Mouse (Mus musculus) hindbrain, embryonic 15.5 days (tissue): ENCODE data around the gene B9d1. TPM values are rescaled to one million over a fixed set of nuclear protein-coding genes. Genes with fewer than 3 reads are reported as not detected.

Experiments
- ATAC-seq: fragments of 200-750 bp; cut with Nextera tagmentation; 2 replicates; pipeline ENCODE4 v1.8.0; 2017; ENCODE audit warnings: low read depth, moderate number of reproducible peaks, moderate TSS enrichment; ENCODE audit not compliant: low FRiP score
- H3K27ac ChIP-seq: fragments of 300-500 bp; sonication (generic); replicated peaks from 2 replicates; pipeline ENCODE4 v1.5.1; 2015; ENCODE audit warnings: mild to moderate bottlenecking, inconsistent platforms
- H3K27me3 ChIP-seq: fragments of 300-500 bp; sonication (generic); 2 replicates; pipeline ENCODE4 v1.6.1; 2015; ENCODE audit warnings: control low read depth, inconsistent platforms
- H3K36me3 ChIP-seq: fragments of 300-500 bp; sonication (generic); 2 replicates; pipeline ENCODE4 v1.6.1; 2015; ENCODE audit warnings: control low read depth, inconsistent platforms
- H3K4me1 ChIP-seq: fragments of 300-500 bp; sonication (generic); replicated peaks from 2 replicates; pipeline ENCODE4 v1.6.1; 2015; ENCODE audit warnings: control low read depth, inconsistent platforms
- H3K4me2 ChIP-seq: fragments of 300-500 bp; sonication (generic); 2 replicates; pipeline ENCODE4 v1.6.1; 2015; ENCODE audit warnings: moderate library complexity, mild to moderate bottlenecking, inconsistent platforms
- H3K4me3 ChIP-seq: fragments of 300-500 bp; sonication (generic); 2 replicates; pipeline ENCODE4 v1.5.1; 2015; ENCODE audit warnings: mild to moderate bottlenecking, inconsistent platforms
- H3K9ac ChIP-seq: fragments of 300-500 bp; sonication (generic); 2 replicates; pipeline ENCODE4 v1.6.1; 2015; ENCODE audit warnings: inconsistent platforms
- H3K9me3 ChIP-seq: fragments of 300-500 bp; sonication (generic); 2 replicates; pipeline ENCODE4 v1.6.1; 2016; ENCODE audit warnings: control low read depth, inconsistent platforms
- WGBS: fragments of 180-500 bp; shearing (Covaris S2); methylation state at CpG from one replicate; pipeline ENCODE4 v1.1.7; 2015; 5-methylcytosine and 5-hydroxymethylcytosine counted together
- polyA plus RNA-seq: library from polyadenylated mRNA; unstranded; fragments of >200 nt; fragmentation: Nextera tagmentation; extraction: Ambion mirVana; gene quantifications from 2 replicates; pipeline ENCODE4 v1.2.1, GENCODE M21; 2015

B9d1 gene
- polyA plus RNA-seq, 1 experiment from 2014 or later = 34.9 TPM

DNA sequence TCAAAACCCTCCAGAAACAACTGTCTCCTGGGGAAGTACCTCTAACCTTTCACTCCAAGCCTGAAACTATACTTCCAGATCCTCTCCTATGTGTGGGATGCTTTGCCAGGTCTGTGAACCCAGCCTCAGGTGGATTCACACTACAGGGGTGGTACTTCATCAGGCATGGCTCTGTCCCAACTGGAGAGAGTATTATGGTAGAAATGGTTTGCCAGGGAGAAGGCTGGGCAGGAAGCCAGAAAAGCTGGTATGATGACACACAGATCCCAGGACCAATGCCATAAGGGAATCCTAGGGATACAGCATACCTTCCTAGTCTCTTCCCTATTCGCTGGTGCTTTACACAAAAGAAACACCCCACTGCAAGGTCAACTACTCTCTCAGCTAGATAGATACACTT is 21.9 kb downstream of the B9d1 start:
- Histone ChIP-seq H3K36me3 (0 out of 2 replicates have a peak, but pooled peaks cover 6% of the 10 kb centered on the region), H3K9me3 (no peaks in the 10 kb centered on the region), H3K4me1 (peaks cover 12% of the 10 kb centered on the region), H3K4me2 (no peak overlapping the region), H3K27me3 (no peaks in the 10 kb centered on the region), H3K4me3 (no peak overlapping the region), H3K9ac (no peak overlapping the region), H3K27ac (no peak overlapping the region)
- no peak for ATAC-seq
- WGBS = 72% methylated on average over 1 of the region's 1 CpGs

DNA sequence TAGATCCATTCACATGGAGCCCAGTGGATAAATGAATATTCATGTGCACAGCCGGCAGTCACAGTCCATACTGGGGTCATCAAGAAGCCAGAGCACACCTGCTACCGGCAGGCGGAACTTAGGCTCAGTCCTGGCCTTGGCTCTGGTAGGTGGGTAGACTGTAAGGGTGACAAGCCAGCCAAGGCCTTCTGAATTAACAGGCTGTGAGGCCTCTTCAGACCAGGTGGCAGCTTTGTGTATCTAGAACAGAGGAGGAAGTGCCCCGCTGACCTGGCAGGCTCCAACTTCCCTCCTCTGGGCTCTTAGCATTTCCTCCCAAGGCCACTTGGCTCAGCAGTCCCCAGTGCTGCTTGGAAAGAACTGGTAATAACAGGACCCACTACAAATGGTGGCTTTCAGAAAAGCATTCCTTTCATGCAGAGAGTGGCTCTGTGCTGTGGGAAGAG is 24.3 kb downstream of the B9d1 start:
- 13% methylated on average over 4 of the region's 4 CpGs for WGBS
- Histone ChIP-seq H3K4me2 (no peak overlapping the region), H3K36me3 (no peaks in the 10 kb centered on the region), H3K9me3 (no peaks in the 10 kb centered on the region), H3K4me1 (peaks cover 12% of the 10 kb centered on the region), H3K27ac (peak overlapping the region; percentile 2), H3K9ac (no peak overlapping the region), H3K27me3 (no peaks in the 10 kb centered on the region), H3K4me3 (no peak overlapping the region)
- ATAC-seq = peak; percentile 80

DNA sequence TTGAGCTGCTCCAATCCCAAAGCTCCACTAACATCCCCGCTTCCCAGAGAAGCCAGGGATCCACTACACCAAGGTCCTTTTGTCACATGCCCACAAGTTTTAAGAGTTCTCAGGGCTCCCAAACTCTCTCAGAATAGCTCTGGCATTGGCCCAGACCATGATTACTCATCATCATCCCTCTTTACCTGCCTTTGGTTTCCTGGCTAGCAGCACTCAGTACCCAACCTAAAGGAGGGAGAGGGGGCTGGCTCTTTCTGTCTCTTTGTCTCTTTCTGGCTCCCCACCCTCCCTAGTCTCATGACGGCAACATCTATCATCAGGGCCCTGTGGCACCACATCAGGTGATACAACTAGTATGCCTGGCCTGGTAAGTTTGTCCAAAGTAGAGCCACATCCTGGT is 27.9 kb downstream of the B9d1 start:
- H3K4me3 ChIP-seq = no peak overlapping the region
- no peaks in the 10 kb centered on the region for H3K27me3 ChIP-seq
- no peaks in the 10 kb centered on the region for H3K9me3 ChIP-seq
- 90% methylated on average over 2 of the region's 2 CpGs for WGBS
- H3K27ac ChIP-seq = no peak overlapping the region
- H3K4me1 ChIP-seq = peaks cover 12% of the 10 kb centered on the region
- no peak overlapping the region for H3K4me2 ChIP-seq
- no peak for ATAC-seq
- no peaks in the 10 kb centered on the region for H3K36me3 ChIP-seq
- no peak overlapping the region for H3K9ac ChIP-seq

DNA sequence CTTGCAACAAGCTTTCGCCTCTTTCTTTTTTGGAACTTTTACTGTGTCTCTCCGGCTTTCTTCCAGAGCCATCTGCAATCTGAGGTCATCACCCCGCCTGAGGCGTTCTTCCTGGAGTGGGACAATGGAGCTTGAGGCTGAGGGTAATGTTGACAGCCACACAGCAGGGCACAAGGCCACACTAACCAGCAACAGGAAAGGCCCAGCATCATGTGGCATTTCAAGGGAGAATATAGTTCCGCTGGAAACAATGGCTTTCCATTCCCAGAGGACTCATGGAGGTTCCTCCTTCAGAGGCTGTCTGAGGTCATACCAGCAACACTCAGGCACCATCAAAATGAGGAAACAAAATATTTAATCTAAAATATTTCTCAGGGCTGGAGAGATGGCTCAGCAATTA is 28.6 kb downstream of the B9d1 start:
- WGBS = 67% methylated on average over 5 of the region's 5 CpGs
- H3K27me3 ChIP-seq = no peaks in the 10 kb centered on the region
- no peaks in the 10 kb centered on the region for H3K36me3 ChIP-seq
- H3K4me3 ChIP-seq = no peak overlapping the region
- no peak for ATAC-seq
- no peak overlapping the region for H3K9ac ChIP-seq
- no peak overlapping the region for H3K4me2 ChIP-seq
- no peak overlapping the region for H3K27ac ChIP-seq
- peaks cover 11% of the 10 kb centered on the region for H3K4me1 ChIP-seq
- H3K9me3 ChIP-seq = no peaks in the 10 kb centered on the region

DNA sequence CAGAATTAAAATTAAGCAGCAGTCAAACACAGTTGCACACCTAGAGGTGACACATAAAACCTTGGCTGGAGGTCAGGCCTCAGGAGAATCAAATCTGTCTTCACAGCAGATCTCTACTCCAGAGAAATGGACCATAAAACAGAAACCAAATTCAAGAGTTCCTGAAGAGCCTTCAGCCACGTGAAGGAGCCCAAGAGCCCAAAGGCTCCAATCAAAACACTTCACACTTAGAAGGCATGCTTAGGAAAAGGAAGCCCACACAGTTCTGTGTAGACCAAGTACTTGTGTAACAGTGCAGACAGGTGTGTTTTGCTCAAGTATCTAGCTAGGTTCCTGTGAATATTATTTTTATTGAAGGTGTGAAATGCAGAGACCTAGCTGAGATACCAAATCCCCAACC is 30.6 kb downstream of the B9d1 start:
- Histone ChIP-seq H3K36me3 (peaks cover 8% of the 10 kb centered on the region; the same call in 1 of the 2 replicates), H3K4me1 (no peaks in the 10 kb centered on the region), H3K4me2 (no peak overlapping the region), H3K9ac (no peak overlapping the region), H3K27ac (no peak overlapping the region), H3K4me3 (no peak overlapping the region), H3K9me3 (no peaks in the 10 kb centered on the region), H3K27me3 (no peaks in the 10 kb centered on the region)
- WGBS = 74% methylated on average over 1 of the region's 1 CpGs
- no peak for ATAC-seq

DNA sequence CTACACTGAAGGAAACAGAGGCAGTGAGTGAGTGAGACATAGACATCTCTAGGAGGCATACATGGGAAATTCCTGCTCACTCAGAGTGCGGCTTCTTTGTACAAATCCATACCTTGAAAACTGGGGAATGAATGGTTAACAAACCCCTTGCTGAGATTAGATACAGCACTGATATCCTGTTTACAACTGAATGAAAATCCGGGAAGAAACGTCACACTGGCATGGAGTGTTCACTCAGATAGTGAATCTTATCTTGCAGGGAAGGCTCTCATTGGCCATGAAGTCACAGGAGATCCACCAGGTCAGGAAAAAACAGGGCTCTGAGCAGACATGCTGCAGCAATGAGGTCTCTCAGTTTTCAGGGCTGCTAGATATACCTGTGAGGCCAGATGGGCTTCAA is 32.0 kb downstream of the B9d1 start:
- no peak overlapping the region for H3K4me3 ChIP-seq
- H3K27ac ChIP-seq = no peak overlapping the region
- H3K9ac ChIP-seq = no peak overlapping the region
- H3K4me1 ChIP-seq = no peaks in the 10 kb centered on the region
- no peak overlapping the region for H3K4me2 ChIP-seq
- H3K27me3 ChIP-seq = no peaks in the 10 kb centered on the region
- no peaks in the 10 kb centered on the region for H3K9me3 ChIP-seq
- ATAC-seq = no peak
- peaks cover 8% of the 10 kb centered on the region; the same call in 1 of the 2 replicates for H3K36me3 ChIP-seq
- WGBS = 78% methylated on average over 3 of the region's 3 CpGs

DNA sequence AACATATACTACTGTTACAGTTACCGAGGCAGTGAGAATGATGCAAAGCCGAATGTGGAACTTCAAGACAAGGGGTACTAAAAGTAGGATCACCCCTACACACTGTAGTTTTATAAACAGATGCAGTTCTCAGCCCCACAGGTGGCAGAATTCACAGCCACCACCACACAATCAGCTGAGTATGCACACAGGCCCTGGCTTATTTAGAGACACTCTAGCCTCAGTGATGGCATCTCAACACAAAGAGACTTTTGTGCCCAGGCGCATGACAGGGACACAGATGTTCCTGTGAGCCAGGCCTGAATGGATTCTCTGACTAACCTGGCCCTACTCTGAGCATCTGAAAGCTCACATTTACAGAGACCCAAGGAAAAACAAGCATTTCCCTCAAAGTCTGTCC is 32.4 kb downstream of the B9d1 start:
- Histone ChIP-seq H3K27ac (no peak overlapping the region), H3K36me3 (peaks cover 8% of the 10 kb centered on the region; the same call in 1 of the 2 replicates), H3K9ac (no peak overlapping the region), H3K27me3 (no peaks in the 10 kb centered on the region), H3K4me2 (no peak overlapping the region), H3K4me3 (no peak overlapping the region), H3K9me3 (no peaks in the 10 kb centered on the region), H3K4me1 (no peaks in the 10 kb centered on the region)
- 88% methylated on average over 3 of the region's 3 CpGs for WGBS
- ATAC-seq = 0 out of 2 replicates have a peak, but pooled peaks have one; percentile 15

DNA sequence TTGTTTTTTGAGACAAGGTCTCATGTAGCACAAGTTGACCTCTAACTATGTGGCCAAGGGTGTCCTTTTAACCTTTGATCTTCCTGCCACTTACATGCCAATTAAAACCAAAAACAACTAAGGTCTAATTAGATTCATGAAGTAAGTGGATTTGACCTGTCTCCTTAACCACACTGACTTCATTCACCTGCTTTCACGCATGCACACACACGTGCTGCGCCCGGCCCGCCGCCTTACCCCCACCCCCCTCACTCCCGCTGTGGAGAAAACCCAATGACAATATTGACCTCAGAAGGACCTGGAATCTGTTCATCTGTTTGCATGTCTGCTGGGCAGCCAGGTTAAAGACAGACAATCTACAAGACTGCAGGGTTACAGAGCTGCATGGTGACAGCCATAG is 35.7 kb downstream of the B9d1 start:
- H3K4me3 ChIP-seq = no peak overlapping the region
- no peaks in the 10 kb centered on the region for H3K4me1 ChIP-seq
- no peak overlapping the region for H3K9ac ChIP-seq
- H3K4me2 ChIP-seq = no peak overlapping the region
- H3K27ac ChIP-seq = no peak overlapping the region
- 91% methylated on average over 7 of the region's 7 CpGs for WGBS
- peaks cover 21% of the 10 kb centered on the region for H3K36me3 ChIP-seq
- ATAC-seq = no peak
- no peaks in the 10 kb centered on the region for H3K27me3 ChIP-seq
- no peaks in the 10 kb centered on the region for H3K9me3 ChIP-seq

DNA sequence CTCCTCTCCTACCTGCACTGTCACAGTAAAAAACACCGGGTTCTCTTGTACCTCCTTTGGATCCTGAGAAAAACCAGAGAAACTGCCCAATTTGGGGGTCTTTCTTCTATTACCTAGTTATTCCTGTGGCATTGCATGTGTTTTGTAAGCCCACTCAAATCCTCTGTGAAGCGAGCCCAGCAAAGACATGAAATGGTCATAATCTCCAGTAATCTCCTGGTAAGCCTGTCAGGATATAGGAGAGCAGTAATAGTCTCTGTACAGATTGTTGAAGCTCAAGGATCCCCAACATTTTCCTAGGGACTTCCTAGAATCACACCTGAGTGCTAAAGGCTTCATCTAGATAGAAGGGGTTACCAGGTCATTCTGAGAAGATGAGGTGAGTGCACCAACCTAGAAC is 36.2 kb downstream of the B9d1 start:
- Histone ChIP-seq H3K36me3 (peaks cover 26% of the 10 kb centered on the region), H3K9ac (no peak overlapping the region), H3K4me1 (no peaks in the 10 kb centered on the region), H3K4me3 (no peak overlapping the region), H3K27ac (no peak overlapping the region), H3K27me3 (no peaks in the 10 kb centered on the region), H3K9me3 (no peaks in the 10 kb centered on the region), H3K4me2 (no peak overlapping the region)
- WGBS = 92% methylated on average over 2 of the region's 2 CpGs
- ATAC-seq = no peak

DNA sequence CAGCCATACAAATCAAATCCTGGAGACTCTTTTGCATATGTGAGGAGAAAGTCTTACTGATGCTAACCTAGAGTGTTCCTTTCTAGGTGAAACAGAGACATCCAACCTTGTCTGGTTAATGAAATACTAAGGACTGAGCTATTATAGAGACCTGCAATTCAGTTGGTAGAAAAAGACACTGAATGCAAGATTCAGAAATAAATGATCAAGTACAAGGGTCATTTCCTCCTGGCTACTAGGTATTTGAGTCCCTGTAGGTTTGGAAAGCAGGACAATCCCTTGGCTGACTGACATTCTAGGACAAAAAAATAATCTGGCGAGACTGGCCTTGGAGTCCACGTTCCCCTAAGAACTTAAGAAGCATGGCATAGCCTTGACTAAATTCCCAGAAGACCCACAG is 40.6 kb downstream of the B9d1 start:
- H3K9me3 ChIP-seq = no peaks in the 10 kb centered on the region
- H3K4me1 ChIP-seq = no peaks in the 10 kb centered on the region
- no peak overlapping the region for H3K9ac ChIP-seq
- peaks cover 24% of the 10 kb centered on the region for H3K36me3 ChIP-seq
- no peak for ATAC-seq
- 91% methylated on average over 2 of the region's 2 CpGs for whole genome bisulfite sequencing
- H3K4me3 ChIP-seq = no peak overlapping the region
- H3K4me2 ChIP-seq = no peak overlapping the region
- H3K27me3 ChIP-seq = no peaks in the 10 kb centered on the region
- no peak overlapping the region for H3K27ac ChIP-seq

DNA sequence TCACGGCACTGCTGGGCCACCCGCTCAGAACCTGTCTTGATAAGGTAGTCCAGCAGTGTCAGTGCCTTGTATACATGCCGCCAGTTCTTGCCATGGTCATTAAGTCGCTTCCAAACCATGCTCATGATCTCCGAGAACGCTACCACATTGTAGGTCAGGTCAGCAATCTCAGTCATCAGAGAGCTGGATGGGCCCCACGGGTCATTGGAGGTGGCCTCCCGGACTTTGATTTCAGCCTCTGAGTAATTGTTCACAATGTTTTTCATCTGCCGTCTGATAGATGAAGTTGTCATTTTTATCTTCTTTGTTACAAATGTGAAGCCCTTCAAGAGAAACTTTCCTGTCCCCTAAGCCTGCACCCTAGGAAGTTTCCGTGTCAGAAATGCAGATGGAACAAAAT is 41.5 kb downstream of the B9d1 start:
- Histone ChIP-seq H3K36me3 (peaks cover 24% of the 10 kb centered on the region), H3K27me3 (no peaks in the 10 kb centered on the region), H3K4me3 (no peak overlapping the region), H3K9ac (no peak overlapping the region), H3K9me3 (no peaks in the 10 kb centered on the region), H3K4me1 (0 out of 2 replicates have a peak, but pooled peaks cover 3% of the 10 kb centered on the region), H3K4me2 (no peak overlapping the region), H3K27ac (no peak overlapping the region)
- WGBS = 87% methylated on average over 10 of the region's 10 CpGs
- no peak for ATAC-seq

DNA sequence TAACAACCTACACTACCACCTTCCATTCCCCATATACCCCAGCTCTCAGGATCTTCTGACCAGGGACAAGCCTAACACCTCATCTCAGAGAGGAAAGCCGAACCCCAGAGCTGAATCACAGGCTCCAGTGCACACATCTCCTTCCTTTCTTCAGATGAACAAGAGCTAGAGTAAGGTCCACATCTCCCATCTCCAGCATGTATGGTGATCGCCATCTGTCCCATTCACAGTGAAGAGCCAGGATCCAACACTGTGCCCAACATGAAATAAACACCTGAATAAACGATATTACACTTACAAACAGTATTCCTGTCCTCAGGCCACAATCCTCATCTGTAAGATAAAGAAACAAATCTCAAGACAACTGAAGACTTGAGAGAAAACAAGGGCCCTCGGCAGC is 42.8 kb downstream of the B9d1 start:
- 92% methylated on average over 4 of the region's 4 CpGs for WGBS
- Histone ChIP-seq H3K4me1 (0 out of 2 replicates have a peak, but pooled peaks cover 3% of the 10 kb centered on the region), H3K9ac (no peak overlapping the region), H3K9me3 (no peaks in the 10 kb centered on the region), H3K27ac (no peak overlapping the region), H3K36me3 (peaks cover 24% of the 10 kb centered on the region), H3K27me3 (no peaks in the 10 kb centered on the region), H3K4me3 (no peak overlapping the region), H3K4me2 (no peak overlapping the region)
- ATAC-seq = no peak

DNA sequence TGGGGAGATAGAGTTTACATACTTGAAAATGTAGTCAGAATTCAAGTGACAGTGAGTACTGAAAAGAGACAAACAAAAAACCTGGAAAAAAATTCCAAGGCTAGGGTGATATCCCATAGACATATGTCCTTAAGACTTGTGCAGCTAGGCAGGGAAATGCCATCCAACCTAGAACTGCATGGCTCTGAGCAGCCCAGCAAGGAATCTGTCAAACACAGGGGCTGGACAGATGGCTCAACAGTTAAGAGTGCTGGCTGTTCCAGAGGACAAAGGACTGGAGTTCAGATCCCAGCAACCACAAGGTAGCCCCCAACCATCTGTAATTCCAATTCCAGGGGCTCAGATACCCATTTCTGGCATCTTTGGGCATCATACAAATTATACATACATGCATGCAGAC is 45.7 kb downstream of the B9d1 start:
- Histone ChIP-seq H3K36me3 (peaks cover 11% of the 10 kb centered on the region), H3K27me3 (no peaks in the 10 kb centered on the region), H3K4me3 (no peak overlapping the region), H3K4me2 (no peak overlapping the region), H3K9ac (no peak overlapping the region), H3K27ac (no peak overlapping the region), H3K9me3 (no peaks in the 10 kb centered on the region), H3K4me1 (peaks cover 18% of the 10 kb centered on the region)
- ATAC-seq = no peak
